Mouse (Mus musculus): ENCODE measurements at regions not wholly inside any gene's neighbourhood (a gene's known extent, or its start where the extent isn't known, plus 50 kb on each side); places are given as distances from the start of the nearest gene placed in this dataset.

DNA sequence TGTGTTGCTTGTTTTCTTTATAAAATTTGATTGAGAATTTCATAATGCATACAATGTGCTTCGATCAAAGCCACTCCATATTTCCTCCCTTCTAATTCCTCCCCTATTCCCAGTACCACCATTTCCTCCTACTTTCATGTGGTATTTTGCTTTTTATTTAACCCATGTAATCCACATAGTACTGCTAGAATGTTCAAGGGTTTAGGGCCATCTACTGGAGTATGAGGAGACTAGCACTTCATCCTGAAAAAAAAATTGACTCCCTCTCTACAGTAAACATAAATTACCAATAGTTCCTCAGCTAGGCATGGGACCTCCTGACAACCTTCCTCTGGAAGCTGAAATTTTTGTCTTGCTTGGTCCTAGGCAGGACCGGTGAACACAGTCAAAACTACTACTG, 163.0 kb downstream of the Gpr165 start:
- ATAC-seq = no peak

DNA sequence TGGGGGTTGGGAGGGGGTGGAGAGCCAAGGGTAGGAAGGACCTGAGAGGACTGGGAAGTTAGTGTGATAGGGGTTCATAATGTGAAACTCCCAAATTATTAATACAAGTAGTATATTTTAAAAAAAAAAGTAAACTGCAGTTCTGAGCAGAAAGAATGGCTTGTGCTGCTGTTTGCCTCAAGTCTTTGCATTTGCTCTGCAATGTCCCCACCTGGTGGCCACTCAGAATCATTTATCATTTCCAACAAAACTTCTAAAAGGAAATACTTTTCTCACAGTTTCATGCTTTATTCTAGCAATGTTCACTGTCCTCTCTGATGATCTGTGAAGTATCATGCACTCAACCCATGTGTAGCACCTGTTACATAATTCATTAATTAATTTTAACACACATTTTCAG, 165.5 kb downstream of the Gpr165 start:
- no peak overlapping the region for H3K4me3 ChIP-seq (ENCODE audit: low read depth, low read length)
- H3K9ac ChIP-seq (ENCODE audit: low read depth, low read length) = no peak overlapping the region
- no peaks in the 10 kb centered on the region for H3K4me1 ChIP-seq (replicated peaks; ENCODE audit: control insufficient read depth, insufficient read depth, low read length)
- no peaks in the 10 kb centered on the region for H3K9me3 ChIP-seq (ENCODE audit: control insufficient read depth)
- H3K36me3 ChIP-seq (ENCODE audit: control insufficient read depth, insufficient read depth) = no peaks in the 10 kb centered on the region
- H3K27ac ChIP-seq (ENCODE audit: low read depth, low read length) = no peak overlapping the region
- H3K4me2 ChIP-seq (replicated peaks; ENCODE audit: low read depth) = no peak overlapping the region
- no peak for ATAC-seq
- no peaks in the 10 kb centered on the region for H3K27me3 ChIP-seq (replicated peaks; ENCODE audit: control insufficient read depth, insufficient read depth, low read length)
- peak; percentile 62 for TF ChIP-seq CTCF (IDR thresholded peaks at IDR 0.05; ENCODE audit: low read depth)

More for the DNA sequence above, 163.0 kb downstream of the Gpr165 start:
- Histone ChIP-seq H3K4me1 (replicated peaks; ENCODE audit: control insufficient read depth, insufficient read depth, low read length) (no peaks in the 10 kb centered on the region), H3K4me2 (replicated peaks; ENCODE audit: low read depth) (no peak overlapping the region), H3K27ac (ENCODE audit: low read depth, low read length) (no peak overlapping the region), H3K27me3 (replicated peaks; ENCODE audit: control insufficient read depth, insufficient read depth, low read length) (no peaks in the 10 kb centered on the region), H3K9ac (ENCODE audit: low read depth, low read length) (no peak overlapping the region), H3K4me3 (ENCODE audit: low read depth, low read length) (no peak overlapping the region), H3K36me3 (ENCODE audit: control insufficient read depth, insufficient read depth) (no peaks in the 10 kb centered on the region), H3K9me3 (ENCODE audit: control insufficient read depth) (no peaks in the 10 kb centered on the region)
- 56% methylated on average over 2 of the region's 2 CpGs for WGBS
- TF ChIP-seq CTCF (IDR thresholded peaks at IDR 0.05; ENCODE audit: low read depth) = no peak

DNA sequence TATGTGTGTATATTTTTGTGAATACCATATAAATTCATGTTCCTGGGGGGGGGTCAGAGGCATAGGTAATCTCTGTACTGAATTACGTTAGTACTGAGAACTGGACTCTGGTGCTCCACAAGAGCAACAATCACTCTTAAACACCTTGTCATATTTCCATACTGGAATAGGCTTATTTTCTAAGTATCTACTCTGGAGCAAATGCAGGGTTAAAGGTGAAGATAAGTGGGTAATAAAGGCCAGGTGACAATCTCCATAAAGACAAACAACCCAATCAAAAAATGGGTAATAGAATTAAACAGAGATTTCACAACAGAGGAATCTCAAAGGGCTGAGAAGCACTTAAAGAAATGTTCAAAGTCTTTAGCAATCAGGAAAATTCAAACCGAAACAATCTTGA, 165.9 kb downstream of the Gpr165 start:
- 35% methylated on average over 2 of the region's 2 CpGs for WGBS
- Histone ChIP-seq H3K9me3 (ENCODE audit: control insufficient read depth) (no peaks in the 10 kb centered on the region), H3K9ac (ENCODE audit: low read depth, low read length) (no peak overlapping the region), H3K27me3 (replicated peaks; ENCODE audit: control insufficient read depth, insufficient read depth, low read length) (no peaks in the 10 kb centered on the region), H3K27ac (ENCODE audit: low read depth, low read length) (no peak overlapping the region), H3K36me3 (ENCODE audit: control insufficient read depth, insufficient read depth) (no peaks in the 10 kb centered on the region), H3K4me3 (ENCODE audit: low read depth, low read length) (no peak overlapping the region), H3K4me1 (replicated peaks; ENCODE audit: control insufficient read depth, insufficient read depth, low read length) (no peaks in the 10 kb centered on the region), H3K4me2 (replicated peaks; ENCODE audit: low read depth) (no peak overlapping the region)
- no peak for TF ChIP-seq CTCF (IDR thresholded peaks at IDR 0.05; ENCODE audit: low read depth)
- peak; percentile 59 for ATAC-seq

DNA sequence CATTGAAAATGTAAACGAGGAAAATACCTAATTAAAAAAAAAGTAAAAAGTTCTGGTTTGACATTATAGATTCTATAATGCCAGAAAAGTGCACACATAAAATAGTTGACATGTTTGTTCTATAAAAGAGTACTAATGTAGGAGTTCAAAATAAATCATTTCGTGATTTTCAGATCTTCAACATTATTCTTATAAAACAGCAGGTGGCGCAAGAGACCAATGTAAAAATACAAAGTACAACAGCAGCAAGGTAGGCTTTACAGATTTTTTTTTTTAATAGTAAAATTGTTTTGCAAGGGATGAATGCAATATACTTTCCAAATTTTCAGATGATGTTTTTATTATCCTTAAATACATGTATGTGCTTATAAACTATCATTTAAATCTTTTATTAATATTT, 171.8 kb upstream of the Pgr15l start:
- 9% methylated on average over 3 of the region's 3 CpGs for WGBS
- H3K27ac ChIP-seq (ENCODE audit: low read depth, low read length) = no peak overlapping the region
- no peaks in the 10 kb centered on the region for H3K27me3 ChIP-seq (replicated peaks; ENCODE audit: control insufficient read depth, insufficient read depth, low read length)
- ATAC-seq = no peak
- H3K4me2 ChIP-seq (replicated peaks; ENCODE audit: low read depth) = no peak overlapping the region
- TF ChIP-seq CTCF (IDR thresholded peaks at IDR 0.05; ENCODE audit: low read depth) = peak; percentile 54
- no peaks in the 10 kb centered on the region for H3K36me3 ChIP-seq (ENCODE audit: control insufficient read depth, insufficient read depth)
- no peaks in the 10 kb centered on the region for H3K9me3 ChIP-seq (ENCODE audit: control insufficient read depth)
- H3K4me1 ChIP-seq (replicated peaks; ENCODE audit: control insufficient read depth, insufficient read depth, low read length) = no peaks in the 10 kb centered on the region
- no peak overlapping the region for H3K9ac ChIP-seq (ENCODE audit: low read depth, low read length)
- H3K4me3 ChIP-seq (ENCODE audit: low read depth, low read length) = no peak overlapping the region

Measured in intestine, postnatal 0 days (tissue).